Mouse (Mus musculus): ENCODE measurements around the gene Lrrc4b.

Gene Lrrc4b

GRCm38 (mm10) chr7:44465111-44465510, 36.3 kb downstream of the Lrrc4b start, which contains the start of gene Aspdh:
TSS of gene Aspdh (plus strand) at chr7:44465391.
- no peak for DNase-seq (ENCODE audit: low spot score)

GRCm38 (mm10) chr7:44466006-44466887, 37.4 kb downstream of the Lrrc4b start:
- DNase-seq (ENCODE audit: low spot score): no peak

GRCm38 (mm10) chr7:44466888-44467311, 38.1 kb downstream of the Lrrc4b start:
- DNase-seq (ENCODE audit: low spot score): no peak

- peak; percentile 96 for DNase-seq (ENCODE audit: low spot score)
These were observed 39.1 kb downstream of the Lrrc4b start, which contains the start of gene Josd2 for GRCm38 (mm10) chr7:44467811-44468411. TSS of gene Josd2 (plus strand) at chr7:44467980.

DNA sequence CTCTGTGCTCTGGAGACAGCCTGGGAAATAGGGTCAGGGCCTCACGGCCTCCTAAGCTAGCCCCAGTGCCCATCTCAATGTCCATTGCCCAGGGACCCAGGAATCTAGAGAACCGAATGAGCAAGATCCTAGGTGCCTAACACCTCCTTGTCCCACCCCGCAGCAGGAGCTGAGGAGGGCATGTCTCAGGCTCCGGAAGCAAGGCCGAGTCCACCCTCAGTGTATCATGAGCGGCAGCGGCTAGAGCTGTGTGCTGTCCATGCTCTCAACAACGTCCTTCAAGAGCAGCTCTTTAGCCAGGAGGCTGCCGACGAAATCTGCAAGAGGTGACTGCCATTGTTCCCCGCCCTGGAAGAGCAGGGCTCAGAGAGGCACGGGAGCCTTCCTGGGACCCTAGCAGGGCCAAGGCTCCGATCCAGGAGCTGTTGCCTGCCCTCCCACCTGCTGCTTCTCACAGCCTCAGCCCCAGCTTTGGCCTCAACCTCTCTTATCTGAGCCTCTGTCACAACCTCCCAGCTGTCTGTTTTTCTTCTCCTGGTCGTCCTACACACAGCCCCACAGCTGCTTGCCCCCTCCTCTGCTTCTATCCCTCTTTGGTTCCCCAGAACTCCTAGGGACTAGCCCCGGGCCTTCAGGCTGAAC, 39.9 kb downstream of the Lrrc4b start:
- no peak for DNase-seq (ENCODE audit: low spot score)

DNA sequence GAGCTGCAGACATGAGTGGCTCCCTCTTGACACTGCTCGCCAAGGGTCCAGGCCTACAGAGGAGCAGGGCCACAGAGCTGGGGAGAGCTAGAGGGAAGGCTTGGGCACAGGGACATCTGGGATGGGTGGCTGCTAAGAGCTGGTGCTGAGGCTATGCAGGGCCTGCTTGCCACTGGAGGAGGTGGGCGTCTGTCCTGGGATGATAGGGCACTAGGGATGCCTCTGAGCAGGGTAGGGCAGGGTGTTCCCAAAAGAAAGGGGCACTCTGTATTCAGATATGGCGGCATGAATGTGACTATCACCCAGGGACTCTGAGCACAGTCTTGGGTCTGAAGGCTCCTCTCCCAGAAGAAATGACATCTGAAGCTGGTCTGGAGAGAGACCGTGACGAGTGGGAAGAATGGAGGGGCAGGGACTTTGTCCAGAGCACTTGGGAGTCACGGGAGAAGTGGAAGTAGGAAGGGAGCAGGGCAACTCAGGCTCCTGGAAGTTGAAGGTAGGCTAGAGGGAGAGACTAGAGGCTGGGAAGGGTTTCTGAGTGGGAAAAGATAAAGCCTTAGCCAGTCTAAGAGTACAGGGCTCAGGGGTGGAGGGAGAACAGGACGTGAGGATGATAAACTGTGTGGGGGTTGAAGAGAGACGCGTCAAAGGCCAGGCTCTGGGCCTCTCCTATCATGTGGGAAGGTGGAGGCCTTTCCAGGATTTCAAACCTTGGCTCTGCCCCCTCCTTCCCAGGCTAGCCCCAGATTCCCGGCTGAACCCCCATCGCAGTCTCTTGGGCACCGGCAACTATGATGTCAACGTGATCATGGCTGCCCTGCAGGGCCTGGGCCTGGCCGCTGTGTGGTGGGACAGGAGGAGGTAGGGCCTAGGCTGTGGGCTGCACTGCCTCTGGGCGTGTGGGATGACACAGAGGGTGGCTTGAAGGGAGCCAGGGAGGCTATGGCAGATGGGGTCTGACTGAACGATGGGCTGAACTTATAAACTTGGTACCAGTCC, 41.2 kb downstream of the Lrrc4b start:
- DNase-seq (ENCODE audit: low spot score): no peak

GRCm38 (mm10) chr7:44470696-44471612, 42.1 kb downstream of the Lrrc4b start:
- DNase-seq (ENCODE audit: low spot score): no peak

DNA sequence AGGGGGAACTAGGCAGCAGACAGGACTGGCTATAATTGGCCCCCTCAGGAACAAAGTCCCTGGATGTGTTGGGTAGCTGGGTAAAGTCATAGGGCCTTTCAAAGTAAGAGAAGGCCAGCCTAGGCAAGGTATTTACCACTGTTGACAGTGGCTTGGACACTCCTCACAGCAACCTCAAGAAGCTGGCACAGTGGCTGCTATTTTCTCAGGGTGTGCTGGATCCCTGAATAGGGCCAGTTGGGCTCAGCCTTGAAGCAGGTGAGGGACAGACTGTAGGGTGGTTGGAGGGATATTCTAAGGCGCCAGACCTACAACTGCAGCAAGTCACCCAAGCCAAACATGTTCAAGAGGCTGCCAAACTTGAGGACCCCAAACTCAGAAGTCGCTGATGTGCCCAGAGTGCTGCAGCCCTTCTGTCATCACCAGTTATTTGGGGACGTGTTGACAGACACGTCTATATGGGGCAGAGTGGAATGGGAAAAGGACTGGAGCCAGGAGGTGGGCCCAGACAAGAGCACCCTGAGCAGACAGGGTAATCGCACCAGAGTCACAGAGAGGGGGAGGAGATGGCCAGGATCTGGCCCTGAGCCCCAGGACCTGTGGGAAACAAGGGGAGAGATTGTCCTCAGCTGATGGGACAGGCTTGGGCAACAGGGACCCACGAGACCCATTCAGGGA, 43.2 kb downstream of the Lrrc4b start:
- no peak for DNase-seq (ENCODE audit: low spot score)

DNA sequence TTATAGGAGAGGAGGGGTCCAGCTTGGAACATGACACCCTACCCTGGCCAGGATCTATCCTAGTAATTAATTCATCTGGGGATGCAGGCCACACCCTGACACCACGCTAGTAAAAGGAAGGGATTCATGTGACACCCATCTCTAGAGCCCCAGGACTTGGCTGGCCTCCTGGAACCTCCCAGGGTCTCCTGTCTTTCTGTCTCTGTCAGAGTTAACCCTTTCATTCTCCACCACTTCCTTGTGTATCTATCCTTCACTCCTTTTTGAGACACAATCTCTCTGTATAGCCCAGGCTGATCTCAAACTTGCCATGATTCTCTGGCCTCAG, 43.7 kb downstream of the Lrrc4b start:
- no peak for DNase-seq (ENCODE audit: low spot score)

DNA sequence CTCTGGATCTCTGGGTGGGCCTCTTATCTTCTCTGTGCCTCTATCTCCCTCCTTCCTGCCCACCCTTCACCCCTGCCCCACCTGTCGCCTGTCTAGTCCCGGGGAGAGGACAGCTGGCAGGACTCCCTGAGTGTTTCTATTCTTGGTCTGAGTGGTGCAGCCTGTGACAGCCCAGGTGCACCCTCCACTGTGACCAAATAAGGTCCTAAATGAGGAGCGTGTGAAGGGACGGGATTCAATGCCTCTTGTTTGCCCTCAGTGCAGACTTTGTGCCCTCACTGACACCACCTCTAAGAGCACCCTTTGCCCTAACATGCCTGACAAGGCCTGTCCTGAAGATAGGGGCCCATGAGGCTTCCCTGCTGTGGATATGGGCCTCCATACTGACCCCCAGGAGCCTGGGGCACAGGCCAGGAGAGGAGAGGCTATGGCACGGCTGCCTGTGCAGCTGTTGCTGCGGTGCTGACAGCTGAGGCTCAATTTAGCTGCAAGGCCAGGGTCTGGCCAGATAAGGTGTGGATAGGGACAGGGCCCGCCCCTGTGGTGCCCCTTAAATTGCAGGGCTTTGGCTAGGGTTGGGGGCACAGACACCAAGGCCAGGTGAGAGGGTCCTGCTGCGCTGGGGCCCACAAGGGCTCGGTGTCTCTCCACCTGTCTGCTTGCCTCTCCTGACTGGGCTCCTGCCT, 44.3 kb downstream of the Lrrc4b start:
- DNase-seq (ENCODE audit: low spot score): no peak

- no peak for DNase-seq (ENCODE audit: low spot score)
These were observed 45.6 kb downstream of the Lrrc4b start for GRCm38 (mm10) chr7:44474419-44474818.

GRCm38 (mm10) chr7:44475046-44475614, 46.3 kb downstream of the Lrrc4b start:
- no peak for DNase-seq (ENCODE audit: low spot score)

- no peak for DNase-seq (ENCODE audit: low spot score)
These were observed 54.1 kb downstream of the Lrrc4b start for GRCm38 (mm10) chr7:44482836-44483435.

DNA sequence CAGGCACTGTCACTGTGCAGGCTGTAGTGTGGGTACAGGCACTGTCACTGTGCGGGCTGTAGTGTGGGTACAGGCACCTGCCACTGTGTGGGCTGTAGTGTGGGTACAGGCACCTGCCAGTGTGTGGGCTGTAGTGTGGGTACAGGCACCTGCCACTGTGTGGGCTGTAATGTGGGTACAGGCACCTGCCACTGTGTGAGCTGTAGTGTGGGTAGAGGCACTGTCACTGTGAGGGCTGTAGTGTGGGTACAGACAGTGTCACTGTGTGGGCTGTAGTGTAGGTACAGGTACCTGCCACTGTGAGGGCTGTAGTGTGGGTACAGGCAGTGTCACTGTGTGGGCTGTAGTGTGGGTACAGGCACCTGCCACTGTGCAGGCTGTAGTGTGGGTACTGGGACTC, 55.3 kb downstream of the Lrrc4b start:
- DNase-seq (ENCODE audit: low spot score): no peak

DNA sequence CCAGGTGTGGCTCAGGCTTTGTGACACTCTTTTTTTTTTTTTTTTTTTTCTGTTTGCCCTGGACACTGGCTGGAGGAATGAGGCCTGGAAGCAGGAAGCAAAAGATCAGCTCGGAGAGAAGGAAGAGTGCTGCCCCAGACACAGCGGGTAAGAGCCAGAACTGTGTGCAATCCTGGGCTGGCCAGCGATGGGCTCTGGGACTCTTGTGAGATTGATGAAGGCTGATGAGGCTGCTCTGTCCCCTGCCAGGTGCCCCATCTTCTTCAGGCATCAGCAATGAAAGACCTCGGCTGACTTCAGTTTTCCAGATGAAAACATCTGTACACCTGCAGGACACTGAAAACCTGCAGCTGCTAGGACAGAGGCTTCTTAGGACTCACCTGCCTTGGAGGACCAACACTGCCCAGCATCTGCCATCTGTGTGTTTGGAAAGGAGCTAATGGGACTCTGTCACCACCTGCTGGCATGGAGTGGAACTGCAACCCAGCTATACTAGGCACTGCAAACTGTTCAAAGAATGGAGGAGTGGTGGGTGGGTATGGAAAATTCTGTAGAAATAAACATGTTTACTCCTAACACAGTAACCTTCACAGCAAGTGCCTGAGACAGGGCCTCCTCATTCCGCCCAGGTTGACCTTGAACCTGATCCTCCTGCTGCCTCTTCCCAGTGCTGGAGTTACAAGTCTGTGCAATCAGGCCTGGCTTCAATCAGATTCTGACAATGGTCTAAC, 56.2 kb downstream of the Lrrc4b start:
- no peak for DNase-seq (ENCODE audit: low spot score)

DNA sequence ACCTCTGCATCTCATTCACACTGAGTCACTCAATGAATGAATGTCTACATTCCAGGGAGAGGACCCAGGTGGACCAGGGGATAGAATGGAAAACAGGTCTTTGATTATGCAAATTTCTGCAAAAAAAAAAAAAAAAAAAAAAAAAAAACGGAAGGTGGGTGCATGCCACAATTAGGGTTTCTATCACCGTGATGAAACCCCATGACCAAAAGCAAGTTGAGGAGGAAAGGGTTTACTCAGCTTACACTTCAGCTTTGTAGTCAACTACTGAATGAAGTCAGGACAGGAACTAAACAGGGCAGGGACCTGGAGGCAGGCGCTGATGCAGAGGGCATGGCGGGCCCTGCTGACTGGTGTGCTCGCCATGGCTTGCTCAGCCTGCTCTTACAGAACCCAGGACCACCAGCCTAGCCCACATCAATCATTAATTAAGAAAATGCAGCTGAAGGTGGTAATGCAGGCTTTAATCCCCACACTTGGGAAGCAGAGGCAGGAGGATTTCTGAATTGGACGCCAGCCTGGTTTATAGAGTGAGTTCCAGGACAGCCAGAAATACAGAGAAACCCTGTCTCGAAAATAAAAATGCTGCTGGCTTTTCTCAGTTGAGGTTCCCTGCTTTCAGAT, 56.9 kb downstream of the Lrrc4b start:
- DNase-seq (ENCODE audit: low spot score): no peak

- no peak for DNase-seq (ENCODE audit: low spot score)
These were observed 58.2 kb downstream of the Lrrc4b start for GRCm38 (mm10) chr7:44486927-44487575.
